Mouse (Mus musculus): ENCODE measurements around the gene Lpxn. TPM values are rescaled to one million over a fixed set of nuclear protein-coding genes. Genes with fewer than 3 reads are reported as not detected.

Gene Lpxn
- total and polyA plus RNA-seq, 2 experiments = 1.2 to 2.6 TPM

DNA sequence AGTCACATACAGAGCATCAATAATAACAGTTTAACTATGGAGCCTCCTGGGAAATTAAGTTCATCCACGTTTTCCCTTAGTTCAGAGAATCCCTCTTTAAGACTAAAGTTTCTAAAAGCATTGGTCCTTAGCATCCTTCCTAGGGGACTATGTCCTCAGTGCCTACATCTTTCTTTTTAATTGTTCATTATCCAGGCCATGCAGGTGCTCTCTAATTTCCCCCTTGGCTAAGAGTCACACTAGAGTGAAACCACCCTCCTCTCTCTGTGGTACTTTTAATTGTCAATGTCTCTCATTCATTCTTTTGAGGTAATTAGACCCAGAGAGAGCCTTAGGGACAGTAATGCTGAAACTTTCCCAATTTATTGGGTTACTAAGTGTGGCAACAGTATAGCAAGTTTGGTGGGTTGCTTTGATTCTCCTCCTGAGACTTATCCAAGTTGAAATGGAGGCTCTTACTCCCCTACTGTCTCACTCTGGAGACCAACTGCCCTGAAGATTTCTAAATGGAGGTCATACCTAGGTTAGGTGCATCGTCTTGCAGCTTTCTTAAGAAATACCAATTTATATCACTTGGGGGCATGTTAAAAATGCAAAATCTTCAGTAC, 34.9 kb downstream of the Lpxn start:
- 81% methylated on average over 2 of the region's 2 CpGs for WGBS
- H3K4me3 ChIP-seq (ENCODE audit: insufficient read depth, low read depth, low read length) = no peak overlapping the region
- H3K36me3 ChIP-seq (ENCODE audit: control insufficient read depth, insufficient read depth, low read length) = no peaks in the 10 kb centered on the region
- no peak overlapping the region for H3K27ac ChIP-seq (replicated peaks; ENCODE audit: insufficient read depth, low read depth, low read length)
- no peaks in the 10 kb centered on the region for H3K27me3 ChIP-seq (ENCODE audit: control insufficient read depth, insufficient read depth, low read length)
- H3K79me2 ChIP-seq (ENCODE audit: control insufficient read depth, insufficient read depth, low read length) = no peaks in the 10 kb centered on the region
- TF ChIP-seq POLR2A (IDR thresholded peaks at IDR 0.05; ENCODE audit: extremely low read depth, insufficient read depth, low read length) = no peak
- no peak for TF ChIP-seq CTCF (IDR thresholded peaks at IDR 0.05; ENCODE audit: low read depth, low read length)
- no peaks in the 10 kb centered on the region for H3K4me1 ChIP-seq (ENCODE audit: control insufficient read depth, insufficient read depth, low read length)
- H3K9ac ChIP-seq (ENCODE audit: low read depth, low read length) = no peak overlapping the region
- DNase-seq (ENCODE audit: extremely low read depth, low read depth, low spot score) = no peak

DNA sequence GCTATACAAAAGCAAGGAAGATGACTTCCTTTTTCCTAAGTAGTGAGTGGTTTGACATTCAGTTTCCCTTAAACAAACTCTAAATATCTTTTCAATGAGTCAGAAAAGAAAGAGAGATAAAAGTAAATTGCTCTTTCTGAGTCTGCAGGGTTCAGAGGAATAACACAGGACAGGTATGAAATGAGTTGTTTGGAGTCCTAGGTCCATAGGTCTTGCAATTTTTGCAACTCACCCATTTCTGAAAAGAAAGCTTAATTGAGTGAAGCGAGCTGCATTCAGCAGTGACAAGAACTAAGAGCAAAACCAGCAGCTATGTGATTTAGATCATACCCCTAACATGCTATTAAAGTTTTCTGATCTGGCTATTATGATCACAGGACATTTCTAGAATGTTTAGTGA, 35.6 kb downstream of the Lpxn start:
- no peaks in the 10 kb centered on the region for H3K27me3 ChIP-seq (ENCODE audit: control insufficient read depth, insufficient read depth, low read length)
- H3K9ac ChIP-seq (ENCODE audit: low read depth, low read length) = no peak overlapping the region
- H3K36me3 ChIP-seq (ENCODE audit: control insufficient read depth, insufficient read depth, low read length) = no peaks in the 10 kb centered on the region
- DNase-seq (ENCODE audit: extremely low read depth, low read depth, low spot score) = no peak
- H3K27ac ChIP-seq (replicated peaks; ENCODE audit: insufficient read depth, low read depth, low read length) = no peak overlapping the region
- no peaks in the 10 kb centered on the region for H3K79me2 ChIP-seq (ENCODE audit: control insufficient read depth, insufficient read depth, low read length)
- no peak for TF ChIP-seq CTCF (IDR thresholded peaks at IDR 0.05; ENCODE audit: low read depth, low read length)
- TF ChIP-seq POLR2A (IDR thresholded peaks at IDR 0.05; ENCODE audit: extremely low read depth, insufficient read depth, low read length) = no peak
- H3K4me1 ChIP-seq (ENCODE audit: control insufficient read depth, insufficient read depth, low read length) = no peaks in the 10 kb centered on the region
- WGBS = 76% methylated on average over 1 of the region's 1 CpGs
- no peak overlapping the region for H3K4me3 ChIP-seq (ENCODE audit: insufficient read depth, low read depth, low read length)

DNA sequence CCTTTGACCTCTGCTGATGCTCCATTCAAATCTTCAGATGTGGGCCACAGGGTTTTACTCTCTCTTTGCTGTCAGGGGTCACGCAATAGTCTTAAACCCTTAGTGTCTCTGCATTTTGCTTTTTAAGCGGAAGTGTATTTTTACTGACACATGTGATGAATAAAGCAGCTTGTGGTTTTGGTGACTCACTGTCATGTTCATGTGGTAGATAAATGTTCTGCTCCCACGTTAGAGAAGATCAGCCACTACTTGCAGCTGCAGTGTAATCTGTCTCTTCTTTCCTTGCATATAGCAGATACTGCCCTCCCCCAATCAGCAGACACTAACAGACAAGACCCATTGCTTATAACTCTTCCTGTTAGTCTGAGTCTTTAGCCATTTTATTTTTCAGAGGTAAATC, 37.6 kb downstream of the Lpxn start:
- no peak overlapping the region for H3K9ac ChIP-seq (ENCODE audit: low read depth, low read length)
- H3K79me2 ChIP-seq (ENCODE audit: control insufficient read depth, insufficient read depth, low read length) = no peaks in the 10 kb centered on the region
- H3K4me1 ChIP-seq (ENCODE audit: control insufficient read depth, insufficient read depth, low read length) = no peaks in the 10 kb centered on the region
- 76% methylated on average over 3 of the region's 3 CpGs for WGBS
- H3K27me3 ChIP-seq (ENCODE audit: control insufficient read depth, insufficient read depth, low read length) = no peaks in the 10 kb centered on the region
- no peak overlapping the region for H3K4me3 ChIP-seq (ENCODE audit: insufficient read depth, low read depth, low read length)
- TF ChIP-seq CTCF (IDR thresholded peaks at IDR 0.05; ENCODE audit: low read depth, low read length) = no peak
- no peak for TF ChIP-seq POLR2A (IDR thresholded peaks at IDR 0.05; ENCODE audit: extremely low read depth, insufficient read depth, low read length)
- H3K27ac ChIP-seq (replicated peaks; ENCODE audit: insufficient read depth, low read depth, low read length) = no peak overlapping the region
- peak; percentile 36 for DNase-seq (ENCODE audit: extremely low read depth, low read depth, low spot score)
- no peaks in the 10 kb centered on the region for H3K36me3 ChIP-seq (ENCODE audit: control insufficient read depth, insufficient read depth, low read length)

DNA sequence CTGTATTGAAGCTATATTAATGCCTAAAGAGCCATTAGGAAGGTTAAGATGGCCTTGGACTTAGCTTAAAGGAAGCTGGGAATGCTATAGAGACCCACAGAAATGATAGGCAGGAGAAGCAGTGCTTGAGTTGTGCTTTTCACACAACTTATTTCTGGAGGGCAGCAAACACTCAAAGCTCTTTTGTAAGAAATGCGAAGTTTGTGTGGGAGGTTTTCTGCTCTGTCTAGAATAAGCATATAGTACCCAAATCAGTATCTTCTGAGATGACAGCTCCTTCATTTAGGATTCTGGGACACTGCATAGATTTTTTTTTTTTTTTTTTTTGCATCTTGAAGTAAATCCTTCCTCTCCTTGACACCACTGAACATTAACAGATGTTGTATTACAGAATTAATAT, 42.5 kb downstream of the Lpxn start:
- Histone ChIP-seq H3K9ac (ENCODE audit: low read depth, low read length) (no peak overlapping the region), H3K79me2 (ENCODE audit: control insufficient read depth, insufficient read depth, low read length) (no peaks in the 10 kb centered on the region), H3K4me3 (ENCODE audit: insufficient read depth, low read depth, low read length) (no peak overlapping the region), H3K27me3 (ENCODE audit: control insufficient read depth, insufficient read depth, low read length) (no peaks in the 10 kb centered on the region), H3K36me3 (ENCODE audit: control insufficient read depth, insufficient read depth, low read length) (no peaks in the 10 kb centered on the region), H3K27ac (replicated peaks; ENCODE audit: insufficient read depth, low read depth, low read length) (no peak overlapping the region), H3K4me1 (ENCODE audit: control insufficient read depth, insufficient read depth, low read length) (no peaks in the 10 kb centered on the region)
- WGBS = 91% methylated on average over 1 of the region's 1 CpGs
- no peak for TF ChIP-seq POLR2A (IDR thresholded peaks at IDR 0.05; ENCODE audit: extremely low read depth, insufficient read depth, low read length)
- no peak for TF ChIP-seq CTCF (IDR thresholded peaks at IDR 0.05; ENCODE audit: low read depth, low read length)
- DNase-seq (ENCODE audit: extremely low read depth, low read depth, low spot score) = no peak

DNA sequence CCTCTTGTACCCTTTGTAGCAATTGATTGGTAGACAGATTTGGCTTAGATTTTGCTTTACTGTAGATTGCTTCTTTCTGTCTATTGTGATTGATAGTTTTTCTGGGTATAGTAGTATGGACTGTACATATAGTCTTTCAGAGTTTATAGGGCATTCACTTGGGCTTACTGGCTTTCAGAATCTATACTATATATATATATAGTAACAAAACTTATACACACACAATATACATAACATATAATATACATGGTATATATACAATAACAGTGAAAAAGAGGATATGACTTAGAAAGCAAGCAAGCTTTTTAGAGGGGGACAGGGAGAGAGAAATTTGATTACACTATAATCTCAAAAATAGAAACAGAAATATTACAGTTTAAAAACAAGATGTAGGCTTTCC, 50.4 kb downstream of the Lpxn start, which contains the start of gene Gm5244:
Gene Gm5244 (plus strand): TSS at position 301 of the 400 bp plus-strand sequence.
- no peak for TF ChIP-seq CTCF (IDR thresholded peaks at IDR 0.05; ENCODE audit: low read depth, low read length)
- TF ChIP-seq POLR2A (IDR thresholded peaks at IDR 0.05; ENCODE audit: extremely low read depth, insufficient read depth, low read length) = no peak
- H3K36me3 ChIP-seq (ENCODE audit: control insufficient read depth, insufficient read depth, low read length) = no peaks in the 10 kb centered on the region
- DNase-seq (ENCODE audit: extremely low read depth, low read depth, low spot score) = no peak
- no peaks in the 10 kb centered on the region for H3K79me2 ChIP-seq (ENCODE audit: control insufficient read depth, insufficient read depth, low read length)
- no peak within 1 kb of the TSS for H3K4me3 ChIP-seq (ENCODE audit: insufficient read depth, low read depth, low read length)
- H3K27me3 ChIP-seq (ENCODE audit: control insufficient read depth, insufficient read depth, low read length) = no peaks in the 10 kb centered on the region
- no peak within 1 kb of the TSS for H3K27ac ChIP-seq (replicated peaks; ENCODE audit: insufficient read depth, low read depth, low read length)
- no peak within 1 kb of the TSS for H3K9ac ChIP-seq (ENCODE audit: low read depth, low read length)
- no peaks in the 10 kb centered on the region for H3K4me1 ChIP-seq (ENCODE audit: control insufficient read depth, insufficient read depth, low read length)

DNA sequence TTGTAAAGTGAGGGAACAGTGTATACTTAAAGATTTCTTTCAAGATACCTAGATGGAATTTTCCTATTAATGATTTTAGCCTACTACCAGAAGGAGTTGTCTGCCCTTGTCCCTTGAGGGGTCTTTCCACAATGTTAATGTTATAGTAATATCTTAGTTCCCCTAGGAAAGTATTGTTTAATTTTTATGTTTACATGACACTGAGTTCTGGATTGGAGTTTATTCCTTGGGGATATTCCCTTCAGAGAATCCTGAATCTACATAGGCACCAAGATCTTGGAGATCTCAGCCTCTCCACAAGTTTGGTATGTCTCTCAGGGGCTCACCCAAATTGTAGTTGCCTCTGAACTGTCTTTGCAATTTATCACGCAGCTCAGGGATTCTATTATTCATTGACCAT, 61.0 kb downstream of the Lpxn start, which contains the start of gene Olfr1444:
Gene Olfr1444 (plus strand): TSS at position 301 of the 400 bp plus-strand sequence.
- no peak within 1 kb of the TSS for H3K4me3 ChIP-seq (ENCODE audit: insufficient read depth, low read depth, low read length)
- no peaks in the 10 kb centered on the region for H3K27me3 ChIP-seq (ENCODE audit: control insufficient read depth, insufficient read depth, low read length)
- H3K36me3 ChIP-seq (ENCODE audit: control insufficient read depth, insufficient read depth, low read length) = no peaks in the 10 kb centered on the region
- H3K9ac ChIP-seq (ENCODE audit: low read depth, low read length) = no peak within 1 kb of the TSS
- TF ChIP-seq POLR2A (IDR thresholded peaks at IDR 0.05; ENCODE audit: extremely low read depth, insufficient read depth, low read length) (no peak), CTCF (IDR thresholded peaks at IDR 0.05; ENCODE audit: low read depth, low read length) (no peak)
- H3K79me2 ChIP-seq (ENCODE audit: control insufficient read depth, insufficient read depth, low read length) = no peaks in the 10 kb centered on the region
- no peak for DNase-seq (ENCODE audit: extremely low read depth, low read depth, low spot score)
- 45% methylated on average over 1 of the region's 1 CpGs for WGBS
- no peaks in the 10 kb centered on the region for H3K4me1 ChIP-seq (ENCODE audit: control insufficient read depth, insufficient read depth, low read length)
- no peak within 1 kb of the TSS for H3K27ac ChIP-seq (replicated peaks; ENCODE audit: insufficient read depth, low read depth, low read length)

Other genes with a start within 250 kb of the Lpxn start
- gene Gm4952, start 196.2 kb upstream of the Lpxn start, total RNA-seq (2014; rRNA removed) = 91.4 and 132 TPM in 2 replicates
- 41.7 and 68.7 TPM in 2 replicates for gene Gm4952, start 196.2 kb upstream of the Lpxn start, polyA plus RNA-seq (2012; rRNA removed)
- gene Glyat, start 162.9 kb upstream of the Lpxn start, total RNA-seq (2014; rRNA removed) = 233 and 277 TPM in 2 replicates
- gene Glyat, start 162.9 kb upstream of the Lpxn start, polyA plus RNA-seq (2012; rRNA removed) = 54.6 and 56.1 TPM in 2 replicates
- gene Olfr1442, start 125.8 kb upstream of the Lpxn start, total RNA-seq (2014; rRNA removed) = 0.28 and 0.40 TPM in 2 replicates
- 0.14 TPM in 1 of 2 replicates, not detected in the other for gene Olfr1442, start 125.8 kb upstream of the Lpxn start, polyA plus RNA-seq (2012; rRNA removed)
- gene Olfr1443, start 118.1 kb upstream of the Lpxn start, total RNA-seq (2014; rRNA removed) = 0.09 TPM in 1 of 2 replicates, not detected in the other
- gene Olfr1443, start 118.1 kb upstream of the Lpxn start, polyA plus RNA-seq (2012; rRNA removed) = 0.05 TPM in 1 of 2 replicates, not detected in the other
- gene Keg1, start 100.4 kb upstream of the Lpxn start, total RNA-seq (2014; rRNA removed) = 146 and 154 TPM in 2 replicates
- 67.6 and 93.4 TPM in 2 replicates for gene Keg1, start 100.4 kb upstream of the Lpxn start, polyA plus RNA-seq (2012; rRNA removed)
- gene Cntf, start 30.6 kb upstream of the Lpxn start, total RNA-seq (2014; rRNA removed) = 1.4 and 3.0 TPM in 2 replicates
- 0.66 TPM in 2 replicates for gene Cntf, start 30.6 kb upstream of the Lpxn start, polyA plus RNA-seq (2012; rRNA removed)
- gene Zfp91, start 67 bp upstream of the Lpxn start, total RNA-seq (2014; rRNA removed) = 35.2 and 38.7 TPM in 2 replicates
- 11.8 and 12.3 TPM in 2 replicates for gene Zfp91, start 67 bp upstream of the Lpxn start, polyA plus RNA-seq (2012; rRNA removed)
- gene Gm5244, start 50.5 kb downstream of the Lpxn start, total RNA-seq (2014; rRNA removed) = not detected in 2 replicates
- gene Gm5244, start 50.5 kb downstream of the Lpxn start, polyA plus RNA-seq (2012; rRNA removed) = not detected in 2 replicates
- gene Olfr1444, start 61.1 kb downstream of the Lpxn start, total RNA-seq (2014; rRNA removed) = not detected in 2 replicates
- gene Olfr1444, start 61.1 kb downstream of the Lpxn start, polyA plus RNA-seq (2012; rRNA removed) = not detected in 2 replicates
- not detected in 2 replicates for gene Olfr1445, start 87.7 kb downstream of the Lpxn start, total RNA-seq (2014; rRNA removed)
- not detected in 2 replicates for gene Olfr1445, start 87.7 kb downstream of the Lpxn start, polyA plus RNA-seq (2012; rRNA removed)
- gene Olfr1446, start 97.3 kb downstream of the Lpxn start, total RNA-seq (2014; rRNA removed) = not detected in 2 replicates
- not detected in 2 replicates for gene Olfr1446, start 97.3 kb downstream of the Lpxn start, polyA plus RNA-seq (2012; rRNA removed)
- gene Olfr1447, start 107.5 kb downstream of the Lpxn start, total RNA-seq (2014; rRNA removed) = not detected in 2 replicates
- not detected in 2 replicates for gene Olfr1447, start 107.5 kb downstream of the Lpxn start, polyA plus RNA-seq (2012; rRNA removed)
- not detected in 2 replicates for gene Olfr1448, start 128.2 kb downstream of the Lpxn start, total RNA-seq (2014; rRNA removed)
- gene Olfr1448, start 128.2 kb downstream of the Lpxn start, polyA plus RNA-seq (2012; rRNA removed) = not detected in 2 replicates
- gene Olfr1449, start 134.6 kb downstream of the Lpxn start, total RNA-seq (2014; rRNA removed) = not detected in 2 replicates
- not detected in 2 replicates for gene Olfr1449, start 134.6 kb downstream of the Lpxn start, polyA plus RNA-seq (2012; rRNA removed)
- not detected in 2 replicates for gene Olfr1450, start 154.1 kb downstream of the Lpxn start, total RNA-seq (2014; rRNA removed)
- not detected in 2 replicates for gene Olfr1450, start 154.1 kb downstream of the Lpxn start, polyA plus RNA-seq (2012; rRNA removed)
- not detected in 2 replicates for gene Olfr1451, start 198.8 kb downstream of the Lpxn start, total RNA-seq (2014; rRNA removed)
- not detected in 2 replicates for gene Olfr1451, start 198.8 kb downstream of the Lpxn start, polyA plus RNA-seq (2012; rRNA removed)
- not detected in 2 replicates for gene Olfr1453, start 232.1 kb downstream of the Lpxn start, total RNA-seq (2014; rRNA removed)
- not detected in 2 replicates for gene Olfr1453, start 232.1 kb downstream of the Lpxn start, polyA plus RNA-seq (2012; rRNA removed)